Mouse (Mus musculus): ENCODE data around the gene Fance.

GRCm38 (mm10) chr17:28337547-28337946 lies 24.2 kb downstream of the Fance start:
- TF ChIP-seq CTCF (IDR thresholded peaks at IDR 0.05; ENCODE audit: low read depth, low read length), result no peak
- TF ChIP-seq POLR2A (IDR thresholded peaks at IDR 0.05; ENCODE audit: extremely low read depth, insufficient read depth, low read length), result no peak

All from liver, adult 2 months (tissue).